ENCODE assay signal across 23 mouse cellular contexts in the genomic region with DNA sequence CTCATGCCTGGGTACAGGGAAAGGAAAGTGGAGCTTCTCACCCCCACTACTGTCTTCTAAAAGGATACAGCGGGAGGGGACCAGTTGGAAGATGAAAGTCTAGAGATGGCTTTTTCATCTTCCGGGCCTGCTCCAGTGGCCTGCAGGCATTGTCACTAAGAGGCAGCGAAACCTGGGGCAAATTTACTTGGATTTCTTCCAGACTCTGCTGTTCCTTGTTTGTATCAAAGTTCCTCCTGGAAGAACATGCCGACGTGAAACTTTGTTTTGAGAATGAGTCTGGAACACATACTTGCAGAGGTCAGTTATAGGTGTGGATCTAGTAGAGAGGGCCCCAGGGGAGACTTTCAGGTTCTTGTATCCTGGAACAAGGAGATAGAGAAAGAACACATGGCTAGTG. TPM values are rescaled to one million over a fixed set of nuclear protein-coding genes. Genes with fewer than 3 reads are reported as not detected.
"Had no signal": no experiment of that assay in that cellular context is flagged by ENCODE, and none has a peak within 500 bp of the region (broad histone marks: within the 10 kb centered on the region; RNA-seq: fewer than 3 reads in every experiment).

No protein-coding gene starts in this region.

- DNase-seq: layer of hippocampus, adult 9-11 months; liver; liver, embryonic 13.5 days; lung, embryonic 14.5 days; right cerebral cortex, adult 18-20 months; right cerebral cortex, postnatal 14 days; spleen, adult 18-20 months; thymus, postnatal 25 days had no signal

- H3K27me3 ChIP-seq: limb, embryonic 13.5 days; liver, embryonic 13.5 days; midbrain, embryonic 12.5 days; midbrain, embryonic 15.5 days; neural tube, embryonic 12.5 days; neural tube, embryonic 15.5 days; stomach, embryonic 15.5 days had no signal

- H3K36me3 ChIP-seq: limb, embryonic 10.5 days; limb, embryonic 13.5 days; liver, embryonic 13.5 days; midbrain, embryonic 12.5 days; midbrain, embryonic 15.5 days; neural tube, embryonic 12.5 days; neural tube, embryonic 15.5 days; stomach, embryonic 15.5 days had no signal

- H3K4me3 ChIP-seq: layer of hippocampus, adult 2 months; limb, embryonic 10.5 days; limb, embryonic 13.5 days; liver, embryonic 13.5 days; midbrain, embryonic 12.5 days; midbrain, embryonic 15.5 days; neural tube, embryonic 12.5 days; neural tube, embryonic 15.5 days; stomach, embryonic 15.5 days had no signal

- H3K4me1 ChIP-seq: limb, embryonic 10.5 days; limb, embryonic 13.5 days; liver, embryonic 13.5 days; midbrain, embryonic 15.5 days; neural tube, embryonic 12.5 days; neural tube, embryonic 15.5 days; stomach, embryonic 15.5 days had no signal

- H3K4me2 ChIP-seq: limb, embryonic 13.5 days; liver, embryonic 13.5 days; lung, embryonic 14.5 days; midbrain, embryonic 12.5 days; midbrain, embryonic 15.5 days; neural tube, embryonic 12.5 days; neural tube, embryonic 15.5 days; stomach, embryonic 15.5 days had no signal

- H3K27ac ChIP-seq: layer of hippocampus, adult 2 months; limb, embryonic 10.5 days; limb, embryonic 13.5 days; liver, embryonic 13.5 days; macrophage; midbrain, embryonic 12.5 days; midbrain, embryonic 15.5 days; neural tube, embryonic 12.5 days; neural tube, embryonic 15.5 days; stomach, embryonic 15.5 days had no signal

- H3K9ac ChIP-seq: limb, embryonic 13.5 days; liver, embryonic 13.5 days; lung, embryonic 14.5 days; midbrain, embryonic 12.5 days; midbrain, embryonic 15.5 days; neural tube, embryonic 12.5 days; neural tube, embryonic 15.5 days; stomach, embryonic 15.5 days had no signal

- ATAC-seq: intestine, postnatal 0 days; lung, postnatal 0 days; midbrain, embryonic 15.5 days had no signal

- H3K9me3 ChIP-seq: limb, embryonic 10.5 days; limb, embryonic 13.5 days; liver, embryonic 13.5 days; midbrain, embryonic 12.5 days; midbrain, embryonic 15.5 days; neural tube, embryonic 12.5 days; neural tube, embryonic 15.5 days; stomach, embryonic 15.5 days had no signal

RNA-seq across cellular contexts. Expression of gene Lmo7, which starts 41.6 kb away (rescaled TPM):
- polyA plus RNA-seq: macrophage had no signal

RNA-seq across cellular contexts. Expression of gene Gm9922, which starts 41.7 kb away (rescaled TPM):
- total RNA-seq: layer of hippocampus, adult 2 months; left cerebral cortex, adult 18-20 months; left cerebral cortex, postnatal 25 days; megakaryocyte, adult 5-6 weeks had no signal
- polyA plus RNA-seq: liver, embryonic 13.5 days; liver, embryonic 16.5 days; macrophage; midbrain, embryonic 15.5 days had no signal
